Mouse (Mus musculus) heart, postnatal 36 days (tissue): ENCODE data around the gene Slc47a2. TPM values are rescaled to one million over a fixed set of nuclear protein-coding genes. Genes with fewer than 3 reads are reported as not detected.

Experiments used
- total RNA-seq, 2 experiments: library from RNA; stranded (reverse); gene quantifications; 2 replicates each; pipeline ENCODE4 v1.2.3; 2021

Slc47a2 gene
- total RNA-seq, 2 experiments from 2014 or later = not detected

Other genes with a start within 250 kb of the Slc47a2 start
- under 1 TPM; 0.86 to 0.89 TPM for gene Tnfrsf13b, start 216.1 kb downstream of the Slc47a2 start, total RNA-seq
- 10 to 100 TPM; 29.9 to 37.4 TPM for gene Usp22, start 167.8 kb downstream of the Slc47a2 start, total RNA-seq
- gene Aldh3a1, start 135.3 kb downstream of the Slc47a2 start, total RNA-seq = 1 to 10 TPM; 1.7 TPM
- 10 to 100 TPM; 35.3 to 41.7 TPM for gene Aldh3a2, start 75.4 kb downstream of the Slc47a2 start, total RNA-seq
- 10 to 100 TPM; 28.5 to 30.5 TPM for gene Slc47a1, start 35.5 kb upstream of the Slc47a2 start, total RNA-seq
- gene Rnf112, start 111.3 kb upstream of the Slc47a2 start, total RNA-seq = not detected
- 10 to 100 TPM; 32.3 to 38.4 TPM for gene Mfap4, start 142.6 kb upstream of the Slc47a2 start, total RNA-seq
- 1 to 10 TPM; 5.7 to 6.4 TPM for gene Mapk7, start 151.5 kb upstream of the Slc47a2 start, total RNA-seq
- gene B9d1, start 162.3 kb upstream of the Slc47a2 start, total RNA-seq = 1 to 10 TPM; 6.2 to 7.4 TPM
- gene Epn2, start 236.8 kb upstream of the Slc47a2 start, total RNA-seq = 10 to 100 TPM; 24.0 to 26.9 TPM